Mouse (Mus musculus) left cerebral cortex, postnatal 14 days (tissue): ENCODE measurements around the gene Sardh. TPM values are rescaled to one million over a fixed set of nuclear protein-coding genes. Genes with fewer than 3 reads are reported as not detected.

Source experiments
- DNase-seq, 2 experiments: peaks; one replicate each; pipeline ENCODE4 v3.0.0; 2021 to 2022; ENCODE audit warnings: low spot score in 2 of 2, mixed read lengths in 1 of 2
- intact Hi-C: fragments of 180-260 bp; cut with DNase I; formaldehyde crosslinking; loops from one replicate; pipeline ENCODE4 v1.15.1; 2025
- total RNA-seq, 2 experiments: library from RNA; stranded (reverse); gene quantifications; 2 replicates each; pipeline ENCODE4 v1.2.3; 2021

Sardh gene
- total RNA-seq, 2 experiments from 2014 or later, result 11.1 to 12.9 TPM

DNA sequence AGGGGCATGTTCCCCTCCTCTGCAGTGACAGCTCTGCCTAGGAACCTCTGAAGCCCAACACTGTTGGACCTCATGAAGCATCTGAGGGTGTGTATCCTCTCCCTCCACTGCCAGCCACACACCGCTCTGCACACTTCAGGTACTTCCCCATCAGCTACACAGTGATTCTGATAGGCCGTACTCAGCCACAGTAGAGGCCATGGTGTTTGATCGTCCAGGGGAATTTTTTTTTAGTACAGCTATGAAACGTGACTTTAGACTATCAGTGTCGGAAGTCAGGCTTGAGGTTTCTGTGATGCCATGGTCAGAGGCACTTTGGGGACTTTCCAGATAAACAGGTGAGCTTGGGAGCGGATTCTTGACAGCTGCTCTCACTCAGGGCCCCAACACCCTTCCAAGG lies 60.6 kb downstream of the Sardh start:
- DNase-seq, result no peak
- intact Hi-C loops, result no loop called here

DNA sequence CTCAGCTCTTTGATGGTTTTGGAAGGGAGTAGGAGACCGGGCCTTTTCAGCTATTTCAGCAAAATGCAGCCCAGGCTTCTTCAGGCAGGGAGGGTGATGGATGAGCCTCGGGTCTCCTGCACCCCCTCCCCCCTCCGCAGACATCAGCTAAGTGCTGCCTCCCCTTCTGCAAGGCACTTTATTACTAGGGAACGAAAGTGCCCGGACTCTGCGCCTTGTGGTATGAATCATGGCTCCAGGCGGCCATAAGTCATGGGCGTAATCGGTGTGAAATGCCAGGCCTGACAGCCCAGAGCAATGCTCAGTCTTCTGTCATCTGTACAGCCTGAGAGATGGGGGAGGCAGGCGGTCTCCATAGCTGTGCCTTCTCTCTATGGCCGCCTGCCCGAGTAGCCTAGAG lies 64.4 kb downstream of the Sardh start:
- intact Hi-C loops, result no loop called here
- DNase-seq, result no peak

DNA sequence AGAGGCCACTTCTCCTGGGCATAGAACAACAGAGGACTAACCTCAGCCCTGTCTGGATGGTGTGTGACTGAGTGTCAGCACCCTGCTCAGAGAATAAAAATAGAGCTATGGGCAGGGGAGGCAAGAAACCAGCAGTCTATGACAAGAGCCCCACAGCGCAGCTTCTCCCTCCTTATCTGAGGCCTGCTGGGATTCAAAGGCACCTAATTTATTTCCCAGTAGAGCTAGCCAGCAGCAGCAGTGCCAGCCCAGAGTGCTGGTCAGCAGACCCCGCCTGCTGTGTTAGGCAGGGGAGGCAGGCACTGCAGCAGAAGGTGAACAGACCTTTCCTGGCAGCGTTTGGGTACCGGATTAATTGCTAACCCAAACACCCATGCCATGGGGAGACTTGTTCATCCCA lies 66.2 kb downstream of the Sardh start:
- no peak for DNase-seq
- intact Hi-C loops, result no loop called here

GRCm38 (mm10) chr2:27179101-27179500 lies 69.0 kb downstream of the Sardh start:
- DNase-seq, result peak; percentile 40 to 77
- intact Hi-C loops, result no loop called here

GRCm38 (mm10) chr2:27175696-27176267 lies 72.4 kb downstream of the Sardh start:
- intact Hi-C loops, result no loop called here
- peak in 1 of 2 experiments; percentile 38 for DNase-seq

GRCm38 (mm10) chr2:27174242-27174641 lies 73.9 kb downstream of the Sardh start:
- intact Hi-C loops, result no loop called here
- no peak for DNase-seq

DNA sequence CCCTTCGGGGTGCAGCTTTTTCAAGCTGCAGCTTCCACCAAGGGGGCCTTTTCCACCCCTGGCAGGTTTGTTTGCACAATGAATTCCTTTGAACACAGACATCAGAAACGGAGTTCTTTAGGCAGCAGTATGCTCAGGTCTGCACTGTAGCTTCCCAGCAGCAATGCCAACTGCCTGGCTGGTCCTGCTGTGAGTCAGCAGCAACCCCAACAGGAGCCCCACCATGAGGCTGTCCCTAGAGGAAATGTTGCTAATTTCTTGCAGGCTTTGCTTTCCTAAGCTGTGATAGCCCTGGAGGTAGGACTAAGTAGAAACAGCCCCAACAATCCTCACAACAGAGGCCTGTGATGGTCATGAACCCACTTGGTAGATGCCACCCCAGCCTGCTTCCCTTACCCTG lies 81.1 kb downstream of the Sardh start:
- intact Hi-C loops, result no loop called here
- DNase-seq, result no peak

DNA sequence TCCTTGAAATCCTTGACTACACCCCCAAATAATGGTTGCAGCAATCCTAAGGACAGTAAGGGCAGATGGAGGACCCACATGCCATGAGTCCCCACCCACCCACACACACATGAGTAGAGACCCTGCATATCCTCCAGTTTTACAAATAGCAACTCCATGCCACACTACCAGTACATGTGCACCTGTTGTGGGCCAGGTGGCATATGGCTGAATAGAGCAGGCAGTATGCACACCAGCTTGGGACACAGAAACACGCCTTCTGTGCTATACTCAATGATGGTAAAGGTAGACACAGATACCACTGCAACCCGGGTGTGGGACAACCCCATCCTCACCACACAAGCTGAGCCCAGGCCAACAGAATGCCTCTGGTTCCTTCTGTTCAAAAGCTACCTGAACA lies 82.1 kb downstream of the Sardh start:
- DNase-seq, result no peak
- intact Hi-C loops, result no loop called here

DNA sequence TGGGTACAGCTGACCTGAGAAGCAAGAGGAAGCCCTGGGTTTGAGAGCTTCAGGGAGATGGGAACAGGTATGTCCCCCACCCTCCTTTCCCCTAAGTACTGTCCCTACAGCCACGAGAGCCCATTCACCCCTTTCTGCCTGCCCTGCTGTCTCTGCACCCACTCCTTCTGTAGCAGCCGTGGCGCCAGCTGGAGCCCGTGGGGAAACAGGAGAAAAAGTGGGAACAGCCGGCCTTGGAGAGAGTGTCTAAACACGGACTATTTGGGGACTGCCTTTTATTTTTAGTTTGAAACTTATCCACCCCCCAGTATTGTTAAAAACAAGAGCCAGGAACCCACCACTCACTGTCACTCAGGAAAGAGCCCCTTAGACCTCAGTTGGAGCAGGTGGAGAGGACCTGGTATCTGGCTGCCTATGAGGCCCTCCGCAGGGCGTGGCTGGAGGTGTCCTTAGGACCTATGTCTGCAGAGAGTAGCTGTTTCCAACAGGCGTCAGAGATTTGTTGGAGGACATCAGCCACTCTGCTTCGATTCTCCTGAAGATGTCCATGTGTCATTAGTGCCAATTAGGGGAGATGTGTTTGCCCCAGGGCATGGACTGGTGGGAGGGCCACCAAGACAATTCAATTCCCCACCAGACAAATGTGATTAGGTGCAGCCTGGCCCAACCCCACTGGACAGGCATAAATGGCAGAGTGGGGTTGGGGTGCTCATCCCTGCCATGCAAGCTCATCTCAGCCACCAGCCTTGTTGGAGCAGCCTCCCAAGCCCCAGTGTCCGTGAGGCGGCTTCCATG lies 83.1 kb downstream of the Sardh start, which contains the start of gene Dbh:
TSS of gene Dbh (plus strand) at position 438 of the 795 bp plus-strand sequence.
- intact Hi-C loops, result loop anchor here (5.0 kb wide), 1 partner anchor 62 kb away; no protein-coding TSS in a partner anchor
- peak; percentile 72 to 80 for DNase-seq

- peak; percentile 74 to 93 for DNase-seq
- intact Hi-C loops, result loop anchor here (5.0 kb wide), 1 partner anchor 63 kb away; no protein-coding TSS in a partner anchor
Observed at GRCm38 (mm10) chr2:27163851-27164250, 84.3 kb downstream of the Sardh start.

GRCm38 (mm10) chr2:27162656-27163055 lies 85.5 kb downstream of the Sardh start:
- DNase-seq, result no peak
- intact Hi-C loops, result loop anchor here (5.0 kb wide), 1 partner anchor 65 kb away; no protein-coding TSS in a partner anchor

- no peak for DNase-seq
- intact Hi-C loops, result loop anchor here (5.0 kb wide), 1 partner anchor 66 kb away; no protein-coding TSS in a partner anchor
Observed at GRCm38 (mm10) chr2:27161526-27161925, 86.6 kb downstream of the Sardh start.

DNA sequence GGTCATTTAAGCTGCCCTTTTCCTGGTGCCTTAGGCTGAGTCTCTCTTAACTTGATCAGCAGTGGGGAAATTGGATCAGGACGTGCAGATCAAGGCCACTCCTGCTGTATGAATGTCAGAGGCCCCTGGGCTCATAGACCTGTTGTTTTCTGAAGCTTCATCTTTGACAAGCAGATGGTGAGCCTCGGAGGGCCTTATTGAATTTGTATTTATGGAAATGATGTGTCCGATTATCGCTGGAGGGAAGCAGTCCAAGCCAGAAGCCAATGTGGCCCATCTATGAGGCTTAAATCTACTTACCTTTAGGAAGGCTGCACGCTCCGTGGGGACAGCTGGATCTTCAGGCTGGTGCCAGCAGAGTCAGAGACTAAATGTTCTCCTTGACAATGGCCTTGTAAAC lies 91.5 kb downstream of the Sardh start:
- no peak for DNase-seq
- intact Hi-C loops, result no loop called here

DNA sequence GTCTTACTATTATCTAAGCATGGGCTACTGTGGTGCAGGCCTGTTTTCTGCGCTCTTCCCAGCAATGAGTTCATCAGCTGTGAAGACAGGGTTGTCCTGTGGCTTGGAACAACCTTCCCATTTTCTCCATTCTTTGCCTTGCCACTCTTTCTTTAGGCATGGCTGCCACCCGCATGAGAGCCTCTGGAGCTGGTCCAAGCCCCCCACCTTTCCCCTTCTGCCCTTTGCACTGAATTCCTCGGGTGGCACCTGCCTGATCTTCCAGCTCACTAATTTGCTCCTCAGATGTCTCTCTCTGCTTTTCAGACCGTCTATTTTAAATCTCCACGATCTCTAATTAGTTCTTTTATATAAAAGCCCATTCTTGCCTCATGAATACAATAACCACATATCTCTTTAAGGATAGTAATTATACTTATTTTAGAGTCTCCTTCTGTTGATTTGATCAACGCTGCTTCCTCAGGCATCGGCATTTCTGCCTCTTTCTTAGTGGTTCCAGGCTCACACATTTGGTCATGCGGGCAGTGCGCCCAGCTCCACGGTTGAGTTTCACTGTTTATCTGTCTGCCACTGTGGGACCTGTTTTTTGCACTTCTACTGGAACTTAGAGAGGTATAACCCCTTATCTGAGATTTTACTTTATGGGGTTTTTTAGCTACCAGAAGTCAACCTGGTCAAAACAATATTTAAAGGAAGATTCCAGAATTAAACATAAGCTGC lies 93.5 kb downstream of the Sardh start:
- DNase-seq, result no peak
- intact Hi-C loops, result no loop called here

GRCm38 (mm10) chr2:27149457-27149856 lies 98.7 kb downstream of the Sardh start:
- DNase-seq, result no peak

DNA sequence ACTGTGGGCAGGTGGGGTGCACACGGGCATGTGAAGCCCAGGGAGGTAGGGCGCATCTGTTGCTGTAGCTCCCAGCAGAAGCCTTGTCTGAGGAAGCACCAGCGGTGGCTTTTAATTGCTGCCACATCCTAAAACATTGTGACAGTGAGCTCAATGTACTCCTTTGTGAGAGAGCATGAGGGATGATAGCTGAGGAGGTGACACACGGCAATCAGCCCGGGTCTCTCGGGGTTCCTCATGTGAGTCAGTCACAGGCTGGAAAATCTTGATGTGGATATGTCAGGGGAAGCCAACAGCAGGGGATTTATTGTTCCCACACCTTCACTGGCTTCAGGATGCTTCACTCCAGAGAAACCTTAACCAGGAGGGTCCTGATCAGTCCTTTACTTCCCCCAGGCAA lies 101.3 kb downstream of the Sardh start:
- intact Hi-C loops, result no loop called here
- DNase-seq, result no peak

More at GRCm38 (mm10) chr2:27149457-27149856, 98.7 kb downstream of the Sardh start:
- intact Hi-C loops, result no loop called here

DNA sequence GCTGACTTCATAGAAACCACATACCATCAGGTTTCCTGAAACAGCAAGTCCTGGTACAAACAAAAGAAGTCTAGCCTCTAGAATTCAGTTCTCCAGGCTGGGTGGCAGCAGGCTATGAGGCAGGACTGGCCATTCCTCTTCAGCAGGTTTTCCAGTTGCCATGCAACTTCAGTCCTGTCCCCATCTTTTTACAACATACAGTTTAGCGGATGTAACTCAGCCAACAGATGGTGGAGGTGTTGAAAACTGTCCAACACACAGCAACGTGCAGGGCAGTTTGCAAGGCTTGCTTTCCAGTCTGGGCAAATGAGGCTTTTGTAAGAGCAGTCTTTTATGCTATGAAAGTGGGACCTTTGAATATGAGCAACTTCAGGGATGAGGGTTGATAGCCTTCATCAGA lies 103.2 kb downstream of the Sardh start:
- intact Hi-C loops, result no loop called here
- peak; percentile 57 to 59 for DNase-seq

- intact Hi-C loops, result no loop called here
Observed at GRCm38 (mm10) chr2:27141950-27142693, 106.0 kb downstream of the Sardh start, which contains the start of gene Fam163b. Gene Fam163b (minus strand): TSS chr2:27142491.

More at GRCm38 (mm10) chr2:27141950-27142693, 106.0 kb downstream of the Sardh start, which contains the start of gene Fam163b:
- peak; percentile 58 to 64 for DNase-seq
